Mouse (Mus musculus) thymus, adult 2 months (tissue): ENCODE data around the gene Dcaf10. TPM values are rescaled to one million over a fixed set of nuclear protein-coding genes. Genes with fewer than 3 reads are reported as not detected.

Experiments used
- DNase-seq: peaks from one replicate; pipeline ENCODE4 v3.0.0; 2021
- H3K27ac ChIP-seq: fragments of 200-500 bp; 2 replicates; pipeline ENCODE4 v1.5.1; 2012; ENCODE audit warnings: low read length, control low read depth; ENCODE audit not compliant: control insufficient read depth, insufficient read depth
- H3K27me3 ChIP-seq: fragments of 200-500 bp; 2 replicates; pipeline ENCODE4 v1.6.1; 2012; ENCODE audit warnings: mild to moderate bottlenecking, low read length, moderate library complexity, mixed read lengths; ENCODE audit not compliant: control insufficient read depth, insufficient read depth
- H3K36me3 ChIP-seq: fragments of 200-500 bp; 2 replicates; pipeline ENCODE4 v1.6.1; 2012; ENCODE audit warnings: mild to moderate bottlenecking, low read length, moderate library complexity; ENCODE audit not compliant: control insufficient read depth, insufficient read depth
- H3K4me1 ChIP-seq: fragments of 200-500 bp; replicated peaks from 2 replicates; pipeline ENCODE4 v1.6.1; 2012; ENCODE audit warnings: low read length; ENCODE audit not compliant: control insufficient read depth, insufficient read depth
- H3K4me3 ChIP-seq: fragments of 200-500 bp; 2 replicates; pipeline ENCODE4 v1.5.1; 2012; ENCODE audit warnings: mild to moderate bottlenecking, low read length, control low read depth, moderate library complexity; ENCODE audit not compliant: control insufficient read depth, insufficient read depth
- CTCF ChIP-seq: fragments of 200-500 bp; IDR thresholded peaks from 2 replicates; pipeline ENCODE4 v1.5.1; 2012; ENCODE audit warnings: mild to moderate bottlenecking, control low read depth, low read length, moderate library complexity, borderline replicate concordance; ENCODE audit not compliant: control insufficient read depth, poor library complexity, insufficient read depth; ENCODE audit errors: extremely low read depth
- POLR2A ChIP-seq: fragments of 200-500 bp; IDR thresholded peaks from 2 replicates; pipeline ENCODE4 v1.6.1; 2012; ENCODE audit warnings: mild to moderate bottlenecking, low read length, control low read depth, moderate library complexity; ENCODE audit not compliant: control insufficient read depth, poor library complexity, insufficient read depth; ENCODE audit errors: extremely low read depth
- WGBS: fragments of 180-500 bp; shearing (Covaris S2); methylation state at CpG from one replicate; pipeline ENCODE4 v1.1.7; 2018; 5-methylcytosine and 5-hydroxymethylcytosine counted together
- polyA plus RNA-seq: library from polyadenylated mRNA; depleted of rRNA; stranded (reverse); fragments of >200 nt; gene quantifications from 2 replicates; pipeline ENCODE4 v1.2.3, GENCODE M21; 2012

The Dcaf10 gene
- polyA plus RNA-seq, 1 experiment = 23.5 TPM

- no peaks in the 10 kb centered on the region; the same call in 1 of the 2 replicates for H3K4me1 ChIP-seq
- H3K27ac ChIP-seq = peak overlapping the region; percentile 95
- H3K4me3 ChIP-seq = peak overlapping the region; percentile 80
- DNase-seq = peak; percentile 87
- no peaks in the 10 kb centered on the region for H3K27me3 ChIP-seq
- TF ChIP-seq POLR2A (peak; percentile 47; the same call in 1 of the 2 replicates), CTCF (no peak)
- H3K36me3 ChIP-seq = no peaks in the 10 kb centered on the region
- 0% methylated on average over 10 of the region's 10 CpGs for WGBS
Observed at GRCm38 (mm10) chr4:45409270-45409669, 67.4 kb downstream of the Dcaf10 start.

GRCm38 (mm10) chr4:45411181-45411790, 69.4 kb downstream of the Dcaf10 start:
- no peak for TF ChIP-seq CTCF
- no peak for TF ChIP-seq POLR2A
- 94% methylated on average over 8 of the region's 8 CpGs for WGBS
- no peak overlapping the region for H3K27ac ChIP-seq
- no peaks in the 10 kb centered on the region for H3K27me3 ChIP-seq
- H3K4me3 ChIP-seq = no peak overlapping the region
- H3K4me1 ChIP-seq = no peaks in the 10 kb centered on the region; the same call in 1 of the 2 replicates
- H3K36me3 ChIP-seq = no peaks in the 10 kb centered on the region
- DNase-seq = no peak

GRCm38 (mm10) chr4:45412433-45413192, 70.7 kb downstream of the Dcaf10 start:
- H3K27me3 ChIP-seq = no peaks in the 10 kb centered on the region
- no peaks in the 10 kb centered on the region for H3K36me3 ChIP-seq
- no peak for DNase-seq
- 94% methylated on average over 16 of the region's 16 CpGs for WGBS
- no peak overlapping the region for H3K27ac ChIP-seq
- TF ChIP-seq POLR2A (no peak), CTCF (no peak)
- no peaks in the 10 kb centered on the region for H3K4me1 ChIP-seq
- no peak overlapping the region for H3K4me3 ChIP-seq

GRCm38 (mm10) chr4:45413674-45414338, 71.9 kb downstream of the Dcaf10 start:
- no peak for DNase-seq
- TF ChIP-seq POLR2A = no peak
- Histone ChIP-seq H3K4me3 (no peak overlapping the region), H3K36me3 (no peaks in the 10 kb centered on the region), H3K4me1 (no peaks in the 10 kb centered on the region), H3K27me3 (no peaks in the 10 kb centered on the region), H3K27ac (no peak overlapping the region)
- 83% methylated on average over 9 of the region's 9 CpGs for WGBS

GRCm38 (mm10) chr4:45416314-45416713, 74.4 kb downstream of the Dcaf10 start:
- Histone ChIP-seq H3K4me1 (no peaks in the 10 kb centered on the region), H3K27me3 (no peaks in the 10 kb centered on the region), H3K36me3 (no peaks in the 10 kb centered on the region), H3K27ac (no peak overlapping the region), H3K4me3 (no peak overlapping the region)
- no peak for DNase-seq
- 91% methylated on average over 7 of the region's 7 CpGs for WGBS
- no peak for TF ChIP-seq CTCF
- no peak for TF ChIP-seq POLR2A

GRCm38 (mm10) chr4:45418229-45418950, 76.5 kb downstream of the Dcaf10 start:
- no peak overlapping the region for H3K4me3 ChIP-seq
- TF ChIP-seq CTCF = peak; percentile 53; the same call in 1 of the 2 replicates
- TF ChIP-seq POLR2A = no peak
- H3K36me3 ChIP-seq = no peaks in the 10 kb centered on the region
- DNase-seq = peak; percentile 74
- H3K27ac ChIP-seq = peak overlapping the region; percentile 58; the same call in 1 of the 2 replicates
- no peaks in the 10 kb centered on the region for H3K27me3 ChIP-seq
- 50% methylated on average over 11 of the region's 11 CpGs for WGBS
- H3K4me1 ChIP-seq = no peaks in the 10 kb centered on the region
